ENCODE assay signal across 1 mouse cellular context in genomic region chr15:81759542-81759941, GRCm38 (mm10).
A peak's percentile ranks its signal among the peaks of the same experiment; 100 is the strongest.
TF ChIP-seq lines count a peak whose summit lies in the region.

No protein-coding gene starts in this region.

TF ChIP-seq in MEL, 35 proteins besides CTCF, POLR2A, EP300 and RAD21:
- TF ChIP-seq MAZ (IDR thresholded peaks at IDR 0.05; ENCODE audit: low read depth, low read length) (no peak), MAX (IDR thresholded peaks at IDR 0.05; ENCODE audit: low read length) (no peak), NRF1 (IDR thresholded peaks at IDR 0.05; ENCODE audit: insufficient read depth, low read depth, low read length, poor library complexity, severe bottlenecking) (0 out of 2 replicates have a peak, but pooled peaks have one; percentile 9), BHLHE40 (IDR thresholded peaks at IDR 0.05; ENCODE audit: borderline replicate concordance, low read depth, low read length) (no peak), RCOR1 (IDR thresholded peaks at IDR 0.05; ENCODE audit: low read depth, low read length) (0 out of 2 replicates have a peak, but pooled peaks have one; percentile 25), SIN3A (IDR thresholded peaks at IDR 0.05; ENCODE audit: low read length) (peak; percentile 63), ZNF384 (IDR thresholded peaks at IDR 0.05; ENCODE audit: low read depth, low read length) (peak; percentile 56), GATA1 (IDR thresholded peaks at IDR 0.05; ENCODE audit: low read depth, low read length) (peak; percentile 78), TCF12 (IDR thresholded peaks at IDR 0.05; ENCODE audit: low read depth, low read length) (peak; percentile 52; the same call in 1 of the 2 replicates), ETS1 (IDR thresholded peaks at IDR 0.05; ENCODE audit: low read depth, low read length) (no peak; the same call in 1 of the 2 replicates)
